Mouse (Mus musculus): ENCODE data around the gene Usp25.

GRCm38 (mm10) chr16:77003900-77004299 is 9.6 kb upstream of the Usp25 start:
- TF ChIP-seq POLR2AphosphoS2 (IDR thresholded peaks at IDR 0.05; ENCODE audit: insufficient read length, low read depth) (no peak), POLR2A (IDR thresholded peaks at IDR 0.05; ENCODE audit: insufficient read length, low read depth) (no peak), TCF12 (IDR thresholded peaks at IDR 0.05; ENCODE audit: insufficient read depth, poor library complexity, severe bottlenecking) (no peak), USF1 (IDR thresholded peaks at IDR 0.05; ENCODE audit: low read depth) (no peak), MYOG (IDR thresholded peaks at IDR 0.05; ENCODE audit: control insufficient read depth in 1 of 3, insufficient read depth in 1 of 3, insufficient read length in 2 of 3, low read depth in 2 of 3) (no peak), MAX (IDR thresholded peaks at IDR 0.05; ENCODE audit: low read depth) (no peak), E2F4 (IDR thresholded peaks at IDR 0.05; ENCODE audit: insufficient read depth) (no peak), TCF3 (IDR thresholded peaks at IDR 0.05; ENCODE audit: insufficient read length, low read depth) (no peak)
